Mouse (Mus musculus) bone marrow, adult 2 months (tissue): Measurements from ENCODE around the gene Plcb1.

ENCODE experiments used
- CTCF ChIP-seq: fragments of 200-500 bp; IDR thresholded peaks from 2 replicates; pipeline ENCODE4 v1.5.1; 2011; ENCODE audit warnings: low read length, control low read depth; ENCODE audit not compliant: control insufficient read depth, insufficient read depth
- POLR2A ChIP-seq: fragments of 200-500 bp; IDR thresholded peaks from 2 replicates; pipeline ENCODE4 v1.6.1; 2011; ENCODE audit warnings: low read depth, mild to moderate bottlenecking, control low read depth, low read length, borderline replicate concordance; ENCODE audit not compliant: control insufficient read depth

- TF ChIP-seq POLR2A (no peak), CTCF (no peak)
Observed at GRCm38 (mm10) chr2:135018708-135019107, 232.8 kb downstream of the Plcb1 start.
